In genomic region chr8:70302901-70303300, GRCm38 (mm10) we compare ENCODE assay signal across 9 mouse cellular contexts. TPM values are rescaled to one million over a fixed set of nuclear protein-coding genes. Genes with fewer than 3 reads are reported as not detected.
DNase-seq lines count a peak whose midpoint lies in the region; ATAC-seq and TF ChIP-seq lines count a peak whose summit lies in the region.
"Had no signal": no experiment of that assay in that cellular context is flagged by ENCODE, and none has a peak within 500 bp of the region (broad histone marks: within the 10 kb centered on the region; RNA-seq: fewer than 3 reads in every experiment).

No protein-coding gene starts in this region.

- peak overlapping the region; percentile 67; the same call in 1 of the 2 replicates for H3K27ac ChIP-seq in heart, embryonic 12.5 days (ENCODE audit: poor library complexity, severe bottlenecking)
- H3K27ac ChIP-seq in ES-Bruce4 (ENCODE audit: insufficient read depth, low read length) (no peak overlapping the region), macrophage (peak overlapping the region; percentile 72)
- H3K27ac ChIP-seq in forebrain, postnatal 0 days (ENCODE audit: low read depth, low read length) = peak overlapping the region; percentile 58

- DNase-seq in heart, postnatal 14 days = no peak
- DNase-seq in forebrain, postnatal 0 days = no peak
- DNase-seq in adrenal gland, adult 2 months = no peak
- no peak for DNase-seq in ovary, postnatal 36 days (ENCODE audit: low spot score)
- no peak for DNase-seq in right cerebral cortex, postnatal 4 days

- H3K27me3 ChIP-seq in heart, embryonic 12.5 days (replicated peaks) = no peaks in the 10 kb centered on the region
- no peaks in the 10 kb centered on the region for H3K27me3 ChIP-seq in ES-Bruce4 (ENCODE audit: control insufficient read depth, insufficient read depth, low read length, poor library complexity, severe bottlenecking)
- no peaks in the 10 kb centered on the region for H3K27me3 ChIP-seq in forebrain, postnatal 0 days (ENCODE audit: insufficient read depth, low read length)

- peak overlapping the region; percentile 94 for H3K9ac ChIP-seq in heart, embryonic 12.5 days
- peak overlapping the region; percentile 64 for H3K9ac ChIP-seq in ES-Bruce4 (ENCODE audit: low read depth, poor library complexity, severe bottlenecking)
- H3K9ac ChIP-seq in forebrain, postnatal 0 days = peak overlapping the region; percentile 70

- H3K9me3 ChIP-seq in heart, embryonic 12.5 days (replicated peaks) = no peaks in the 10 kb centered on the region
- no peaks in the 10 kb centered on the region for H3K9me3 ChIP-seq in ES-Bruce4 (replicated peaks; ENCODE audit: control insufficient read depth, insufficient read depth, low read length, poor library complexity, severe bottlenecking)
- H3K9me3 ChIP-seq in forebrain, postnatal 0 days (ENCODE audit: low read length) = no peaks in the 10 kb centered on the region

- H3K79me2 ChIP-seq in macrophage (ENCODE audit: inconsistent target) = peaks cover 61% of the 10 kb centered on the region

- H3K36me3 ChIP-seq in heart, embryonic 12.5 days = peaks cover 60% of the 10 kb centered on the region
- 0 out of 2 replicates have a peak, but pooled peaks cover 7% of the 10 kb centered on the region for H3K36me3 ChIP-seq in ES-Bruce4 (ENCODE audit: control insufficient read depth, insufficient read depth, low read length, poor library complexity, severe bottlenecking)
- peaks cover 47% of the 10 kb centered on the region for H3K36me3 ChIP-seq in forebrain, postnatal 0 days (ENCODE audit: insufficient read depth)
- peaks cover 37% of the 10 kb centered on the region; the same call in 1 of the 2 replicates for H3K36me3 ChIP-seq in macrophage (ENCODE audit: inconsistent target)

- peak overlapping the region; percentile 96 for H3K4me3 ChIP-seq in heart, embryonic 12.5 days
- H3K4me3 ChIP-seq in ES-Bruce4 (ENCODE audit: low read depth, low read length) (peak overlapping the region; percentile 94), macrophage (ENCODE audit: inconsistent target) (peak overlapping the region; percentile 99)
- H3K4me3 ChIP-seq in forebrain, postnatal 0 days (ENCODE audit: low read depth, low read length) = peak overlapping the region; percentile 76

- H3K4me1 ChIP-seq in heart, embryonic 12.5 days (replicated peaks) = peaks cover 25% of the 10 kb centered on the region
- H3K4me1 ChIP-seq in ES-Bruce4 (ENCODE audit: control insufficient read depth, insufficient read depth, low read length) = no peaks in the 10 kb centered on the region
- H3K4me1 ChIP-seq in forebrain, postnatal 0 days (ENCODE audit: insufficient read depth) = peaks cover 13% of the 10 kb centered on the region

- no peak for TF ChIP-seq EP300 in ES-Bruce4 (IDR thresholded peaks at IDR 0.05; ENCODE audit: insufficient read depth, low read depth, low read length)

- intact Hi-C loops in heart, postnatal 14 days (cut with DNase I) = no loop called here

- no peak for TF ChIP-seq CTCF in ES-Bruce4 (IDR thresholded peaks at IDR 0.05; ENCODE audit: low read depth, low read length)
- no peak for TF ChIP-seq CTCF in forebrain, postnatal 0 days (IDR thresholded peaks at IDR 0.05; ENCODE audit: low read depth)

- no peak for TF ChIP-seq POLR2A in ES-Bruce4 (IDR thresholded peaks at IDR 0.05; ENCODE audit: insufficient read depth, low read length)

- WGBS in heart, embryonic 12.5 days = 4% methylated on average over 16 of the region's 16 CpGs
- 3% methylated on average over 16 of the region's 16 CpGs for WGBS in forebrain, postnatal 0 days
- WGBS in macrophage (ENCODE audit: missing documents) = 2% methylated on average over 16 of the region's 16 CpGs

- H3K4me2 ChIP-seq in heart, embryonic 12.5 days = peak overlapping the region; percentile 94
- H3K4me2 ChIP-seq in forebrain, postnatal 0 days (ENCODE audit: low read depth) = peak overlapping the region; percentile 88

- no peak for ATAC-seq in heart, embryonic 12.5 days (ENCODE audit: insufficient number of reproducible peaks, low FRiP score)
- ATAC-seq in forebrain, postnatal 0 days = no peak

RNA-seq across cellular contexts. Expression of gene Cope, which starts 0.6 kb away (rescaled TPM):
- 251 and 272 TPM in 2 replicates for polyA plus RNA-seq in heart, embryonic 12.5 days (2016; fragmentation: Nextera tagmentation; extraction: Ambion mirVana)
- total RNA-seq in heart, postnatal 14 days (2021) = 100 to 1,000 TPM; 160 to 164 TPM
- polyA plus RNA-seq in ES-Bruce4 (2011; ENCODE audit: insufficient read depth, insufficient read length, low read depth, missing spikeins) (115 and 117 TPM in 2 replicates), macrophage (2018) (78.2 to 115 TPM (median 98.8 TPM) in 3 replicates)
- total RNA-seq in forebrain, postnatal 0 days (2014; rRNA removed) = 86.6 and 110 TPM in 2 replicates
- polyA plus RNA-seq in forebrain, postnatal 0 days (2015; fragmentation: Nextera tagmentation; extraction: Ambion mirVana) = 259 and 296 TPM in 2 replicates
- total RNA-seq in macrophage (2018; cell fraction: chromatin; rRNA removed) = 100 to 1,000 TPM in 2 of 26 experiments, 10 to 100 TPM in 24; 33.8 to 116 (median 70.3) TPM
- total RNA-seq in macrophage (2018; cell fraction: cytosol; rRNA removed) = 100 to 1,000 TPM in 5 of 26 experiments, 10 to 100 TPM in 21; 72.0 to 107 (median 93.6) TPM
- 10 to 100 TPM; 43.8 to 84.2 (median 66.6) TPM for total RNA-seq in macrophage (2018; cell fraction: nucleus; rRNA removed)
- total RNA-seq in adrenal gland, adult 2 months (2021) = 100 to 1,000 TPM; 203 to 233 TPM
- 491 and 579 TPM in 2 replicates for polyA plus RNA-seq in adrenal gland, adult 2 months (2012; rRNA removed)

RNA-seq across cellular contexts. Expression of gene Ddx49, which starts 0.6 kb away (rescaled TPM):
- 32.8 and 34.3 TPM in 2 replicates for polyA plus RNA-seq in heart, embryonic 12.5 days (2016; fragmentation: Nextera tagmentation; extraction: Ambion mirVana)
- total RNA-seq in heart, postnatal 14 days (2021) = 10 to 100 TPM; 28.9 to 29.0 TPM
- polyA plus RNA-seq in ES-Bruce4 (2011; ENCODE audit: insufficient read depth, insufficient read length, low read depth, missing spikeins) (45.3 and 50.5 TPM in 2 replicates), macrophage (2018) (17.5 to 26.0 TPM (median 20.5 TPM) in 3 replicates)
- 46.6 and 49.3 TPM in 2 replicates for total RNA-seq in forebrain, postnatal 0 days (2014; rRNA removed)
- polyA plus RNA-seq in forebrain, postnatal 0 days (2015; fragmentation: Nextera tagmentation; extraction: Ambion mirVana) = 49.3 and 54.9 TPM in 2 replicates
- total RNA-seq in macrophage (2018; cell fraction: chromatin; rRNA removed) = 10 to 100 TPM; 13.6 to 95.8 (median 44.0) TPM
- 10 to 100 TPM in 25 of 26 experiments, 1 to 10 TPM in 1; 9.5 to 20.6 (median 15.6) TPM for total RNA-seq in macrophage (2018; cell fraction: cytosol; rRNA removed)
- 10 to 100 TPM; 14.4 to 52.7 (median 27.0) TPM for total RNA-seq in macrophage (2018; cell fraction: nucleus; rRNA removed)
- total RNA-seq in adrenal gland, adult 2 months (2021) = 10 to 100 TPM; 57.7 to 69.5 TPM
- polyA plus RNA-seq in adrenal gland, adult 2 months (2012; rRNA removed) = 53.3 and 62.5 TPM in 2 replicates

RNA-seq across cellular contexts. Expression of gene Cers1, which starts 12.7 kb away (rescaled TPM):
- 2.1 and 2.5 TPM in 2 replicates for polyA plus RNA-seq in heart, embryonic 12.5 days (2016; fragmentation: Nextera tagmentation; extraction: Ambion mirVana)
- under 1 TPM; 0.56 to 0.72 TPM for total RNA-seq in heart, postnatal 14 days (2021)
- 3.4 and 3.8 TPM in 2 replicates for polyA plus RNA-seq in ES-Bruce4 (2011; ENCODE audit: insufficient read depth, insufficient read length, low read depth, missing spikeins)
- 52.5 and 58.4 TPM in 2 replicates for total RNA-seq in forebrain, postnatal 0 days (2014; rRNA removed)
- polyA plus RNA-seq in forebrain, postnatal 0 days (2015; fragmentation: Nextera tagmentation; extraction: Ambion mirVana) = 37.8 and 45.3 TPM in 2 replicates
- total RNA-seq in macrophage (2018; cell fraction: chromatin; rRNA removed) = under 1 TPM in 1 of 26 experiments, not detected in 25; 0.32 TPM
- total RNA-seq in macrophage (2018; cell fraction: cytosol; rRNA removed) = under 1 TPM in 8 of 26 experiments, not detected in 18; 0.03 to 0.32 (median 0.05) TPM
- total RNA-seq in macrophage (2018; cell fraction: nucleus; rRNA removed) = under 1 TPM in 1 of 26 experiments, not detected in 25; 0.90 TPM
- polyA plus RNA-seq in macrophage (2018) = not detected in 3 replicates
- 1 to 10 TPM; 2.5 to 3.8 TPM for total RNA-seq in adrenal gland, adult 2 months (2021)
- polyA plus RNA-seq in adrenal gland, adult 2 months (2012; rRNA removed) = 4.9 and 5.2 TPM in 2 replicates
- polyA plus RNA-seq: CD4-positive, CD25-positive, alpha-beta regulatory T cell, adult 4 months had no signal

RNA-seq across cellular contexts. Expression of gene Homer3, which starts 20.3 kb away (rescaled TPM):
- 46.0 and 48.4 TPM in 2 replicates for polyA plus RNA-seq in heart, embryonic 12.5 days (2016; fragmentation: Nextera tagmentation; extraction: Ambion mirVana)
- 10 to 100 TPM; 16.6 to 18.0 TPM for total RNA-seq in heart, postnatal 14 days (2021)
- polyA plus RNA-seq in ES-Bruce4 (2011; ENCODE audit: insufficient read depth, insufficient read length, low read depth, missing spikeins) (37.9 and 40.0 TPM in 2 replicates), macrophage (2018) (26.3 to 47.9 TPM (median 46.2 TPM) in 3 replicates)
- total RNA-seq in forebrain, postnatal 0 days (2014; rRNA removed) = 27.2 and 34.7 TPM in 2 replicates
- polyA plus RNA-seq in forebrain, postnatal 0 days (2015; fragmentation: Nextera tagmentation; extraction: Ambion mirVana) = 20.2 and 23.9 TPM in 2 replicates
- total RNA-seq in macrophage (2018; cell fraction: chromatin; rRNA removed) = 100 to 1,000 TPM in 9 of 26 experiments, 10 to 100 TPM in 17; 37.1 to 291 (median 84.2) TPM
- total RNA-seq in macrophage (2018; cell fraction: cytosol; rRNA removed) = 10 to 100 TPM; 19.5 to 52.5 (median 35.1) TPM
- 100 to 1,000 TPM in 3 of 26 experiments, 10 to 100 TPM in 23; 23.7 to 133 (median 57.2) TPM for total RNA-seq in macrophage (2018; cell fraction: nucleus; rRNA removed)
- 10 to 100 TPM; 16.0 to 21.8 TPM for total RNA-seq in adrenal gland, adult 2 months (2021)
- polyA plus RNA-seq in adrenal gland, adult 2 months (2012; rRNA removed) = 56.8 and 68.4 TPM in 2 replicates

RNA-seq across cellular contexts. Expression of gene Gdf1, which starts 26.7 kb away (rescaled TPM):
- 2.1 TPM in 2 replicates for polyA plus RNA-seq in heart, embryonic 12.5 days (2016; fragmentation: Nextera tagmentation; extraction: Ambion mirVana)
- total RNA-seq in heart, postnatal 14 days (2021) = not detected
- polyA plus RNA-seq in ES-Bruce4 (2011; ENCODE audit: insufficient read depth, insufficient read length, low read depth, missing spikeins) = 1.0 TPM in 1 of 2 replicates, not detected in the other
- total RNA-seq in forebrain, postnatal 0 days (2014; rRNA removed) = 8.1 and 9.3 TPM in 2 replicates
- polyA plus RNA-seq in forebrain, postnatal 0 days (2015; fragmentation: Nextera tagmentation; extraction: Ambion mirVana) = 6.2 and 8.0 TPM in 2 replicates
- total RNA-seq in macrophage (2018; cell fraction: chromatin; rRNA removed) = not detected
- under 1 TPM in 1 of 26 experiments, not detected in 25; 0.18 TPM for total RNA-seq in macrophage (2018; cell fraction: cytosol; rRNA removed)
- total RNA-seq in macrophage (2018; cell fraction: nucleus; rRNA removed) = not detected
- polyA plus RNA-seq in macrophage (2018) = not detected in 3 replicates
- total RNA-seq in adrenal gland, adult 2 months (2021) = under 1 TPM in 1 of 2 experiments, not detected in 1; 0.41 TPM
- 7.9 and 9.8 TPM in 2 replicates for polyA plus RNA-seq in adrenal gland, adult 2 months (2012; rRNA removed)
